Mouse (Mus musculus) adrenal gland, adult 8-10 months (tissue): ENCODE data around the gene St6gal1. TPM values are rescaled to one million over a fixed set of nuclear protein-coding genes. Genes with fewer than 3 reads are reported as not detected.

Source experiments
- DNase-seq: peaks from one replicate; pipeline ENCODE4 v3.0.0; 2022
- total RNA-seq, 4 experiments: library from RNA; stranded (reverse); gene quantifications; 2 replicates each; pipeline ENCODE4 v1.2.4; 2022

The St6gal1 gene
- total RNA-seq, 4 experiments from 2014 or later, result 36.7 to 55.6 (median 44.3) TPM

DNA sequence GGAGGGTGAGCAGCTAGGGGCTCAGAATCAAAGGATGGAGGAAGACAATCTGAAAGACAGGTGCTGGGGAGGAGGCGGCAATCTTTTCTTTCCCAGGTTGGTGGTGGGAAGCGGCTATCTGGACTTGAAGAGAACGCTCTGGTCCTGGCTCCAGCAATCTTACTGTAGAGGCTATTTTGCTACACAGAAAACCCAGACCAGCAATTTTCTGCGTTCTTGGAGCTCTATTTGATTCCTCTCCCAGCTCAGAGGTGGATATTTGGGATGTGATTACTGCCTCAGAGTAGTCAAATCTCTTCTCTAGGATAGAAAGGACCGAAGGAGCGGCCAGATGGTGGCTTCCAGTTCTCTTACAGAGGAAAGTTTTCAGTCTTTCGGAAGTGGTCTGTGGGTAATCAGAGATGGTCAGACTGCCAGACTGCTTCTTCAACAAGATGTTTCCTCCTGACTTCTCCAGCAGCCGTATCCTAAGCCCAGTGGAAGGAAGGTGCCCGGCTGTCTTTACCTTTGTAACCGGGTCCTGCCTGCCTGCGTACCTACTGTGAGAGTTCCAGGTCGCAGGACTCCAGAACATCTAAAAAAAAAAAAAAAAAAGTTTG lies 570 bp upstream of the St6gal1 start:
- no peak for DNase-seq

DNA sequence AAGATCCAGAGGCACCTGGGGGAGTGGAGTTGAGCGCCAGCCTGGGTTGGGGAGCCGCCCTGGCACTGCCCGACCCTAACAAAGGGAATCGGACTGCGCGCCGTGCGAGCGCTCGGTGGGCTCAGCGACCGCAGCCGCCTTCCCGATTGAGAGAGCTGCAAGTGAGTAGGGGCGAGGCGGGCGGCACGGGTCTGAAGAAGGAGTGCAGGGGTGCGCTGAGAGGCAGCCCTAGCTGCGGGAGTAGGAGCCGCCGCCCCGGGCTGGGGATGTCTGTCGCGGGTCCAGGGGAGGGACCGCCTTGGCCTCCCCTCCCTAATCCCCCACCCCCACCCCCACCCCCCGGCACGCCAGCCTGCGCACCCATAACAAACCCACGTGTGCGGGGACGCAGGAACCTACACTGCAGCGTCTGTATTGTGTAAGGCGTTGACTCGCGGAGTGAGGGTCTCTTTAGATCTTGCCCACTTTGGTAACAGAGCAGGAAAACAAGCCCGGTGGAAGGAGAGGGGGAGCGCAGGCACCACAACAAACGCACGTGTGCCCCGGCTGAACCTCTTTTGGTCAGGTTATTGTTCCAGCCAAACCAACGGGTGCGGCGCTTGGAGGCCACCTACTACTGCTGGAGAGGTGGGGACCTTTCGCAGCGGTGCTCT lies 655 bp downstream of the St6gal1 start:
- no peak for DNase-seq

GRCm38 (mm10) chr16:23225821-23226600 lies 1.5 kb downstream of the St6gal1 start:
- peak; percentile 50 for DNase-seq

DNA sequence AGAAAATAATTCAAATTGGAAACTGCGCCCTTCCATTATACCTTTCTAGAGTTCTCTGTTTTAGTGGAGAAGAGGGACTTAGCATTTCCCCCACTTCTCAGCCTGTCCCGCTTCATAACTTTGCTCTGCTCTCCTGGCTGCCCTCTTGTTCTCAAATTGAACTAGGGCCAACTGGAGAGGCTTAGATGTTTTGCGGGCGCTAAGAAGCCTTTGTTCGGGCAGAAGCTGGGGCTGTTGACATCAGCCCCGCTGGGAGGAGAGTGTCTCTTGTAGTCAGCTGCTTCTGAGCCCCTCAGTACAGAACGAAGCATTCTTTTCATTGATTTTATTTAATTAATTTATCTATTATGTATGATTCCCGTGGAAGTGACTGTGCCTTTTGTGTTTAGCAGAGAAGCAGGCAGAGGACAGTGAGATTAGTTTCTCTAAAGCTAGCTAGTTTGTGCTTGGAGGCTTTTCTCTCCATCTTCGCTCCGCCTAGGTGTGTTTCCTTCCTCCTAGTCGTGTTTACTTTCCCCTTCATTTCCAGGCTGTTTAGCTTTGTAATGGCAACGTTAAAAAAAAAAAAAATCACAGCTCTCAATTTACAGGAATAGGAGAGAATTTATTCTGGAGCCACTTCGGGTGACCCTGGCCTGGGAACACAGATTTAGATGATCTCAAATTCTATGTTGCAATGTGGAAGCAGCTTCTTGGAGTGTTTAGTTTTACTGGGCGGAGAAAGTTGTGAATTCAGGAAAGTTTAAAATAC lies 2.2 kb downstream of the St6gal1 start:
- no peak for DNase-seq

DNA sequence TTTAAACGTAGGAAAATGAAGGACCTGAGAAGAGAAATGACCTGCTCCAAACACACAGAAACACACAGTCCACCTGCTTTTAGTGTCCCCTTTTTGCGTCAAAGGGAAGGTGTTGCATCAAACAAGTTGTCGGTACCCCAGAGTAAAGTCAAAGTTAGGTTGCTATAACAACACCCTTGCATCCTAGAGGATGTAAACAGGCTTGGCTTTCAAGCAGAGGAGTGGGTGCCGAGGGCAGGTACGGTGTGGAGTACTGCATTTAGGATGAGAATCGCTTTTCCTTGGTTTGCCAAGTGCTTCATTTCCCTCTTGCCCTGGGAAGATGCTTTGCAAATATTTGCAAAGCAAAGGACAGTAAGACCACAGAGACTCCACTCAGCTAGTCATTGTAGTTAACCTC lies 3.3 kb downstream of the St6gal1 start:
- DNase-seq, result no peak

GRCm38 (mm10) chr16:23228486-23228885 lies 3.9 kb downstream of the St6gal1 start:
- no peak for DNase-seq

- DNase-seq, result no peak
These were observed 5.4 kb downstream of the St6gal1 start for GRCm38 (mm10) chr16:23229945-23230344.

DNA sequence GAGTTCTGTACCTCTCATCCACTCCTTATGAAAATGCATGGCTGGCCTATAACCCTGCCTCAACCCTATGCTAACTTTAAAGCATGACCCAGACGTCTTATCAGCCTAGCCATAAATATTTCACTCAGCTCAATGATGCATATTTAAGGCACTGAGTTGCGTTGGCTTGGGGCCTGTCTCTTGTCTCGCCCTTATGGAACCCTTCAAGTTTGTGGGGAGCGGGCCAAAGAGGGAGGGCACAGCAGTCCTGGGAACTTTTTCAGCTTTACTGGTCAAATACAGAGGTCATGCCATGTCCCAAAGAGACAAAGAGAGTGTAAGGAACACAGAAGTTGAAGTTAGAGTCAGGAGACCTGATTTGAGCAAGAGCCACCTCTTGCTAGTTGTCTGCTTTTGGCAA lies 6.6 kb downstream of the St6gal1 start:
- DNase-seq, result no peak

DNA sequence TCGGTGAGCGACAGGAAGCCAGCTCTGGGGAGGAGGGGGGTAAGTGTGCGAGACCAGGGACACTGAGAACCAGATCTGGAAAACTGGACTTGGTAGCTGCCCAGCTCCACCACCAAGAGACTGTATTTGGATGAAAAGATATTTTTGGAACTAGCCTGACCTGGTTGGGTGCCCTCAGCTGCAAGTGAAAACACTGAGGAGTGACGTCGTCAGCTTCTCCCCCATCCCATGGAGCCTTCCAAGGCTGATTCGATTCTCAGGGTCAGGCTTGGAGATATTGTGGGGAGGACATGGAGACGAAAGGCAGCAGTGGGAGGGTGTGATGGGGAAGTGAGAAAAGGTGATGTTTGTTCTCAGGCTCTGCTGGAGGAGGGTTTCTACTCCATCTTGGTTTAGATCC lies 8.2 kb downstream of the St6gal1 start:
- DNase-seq, result peak; percentile 68

DNA sequence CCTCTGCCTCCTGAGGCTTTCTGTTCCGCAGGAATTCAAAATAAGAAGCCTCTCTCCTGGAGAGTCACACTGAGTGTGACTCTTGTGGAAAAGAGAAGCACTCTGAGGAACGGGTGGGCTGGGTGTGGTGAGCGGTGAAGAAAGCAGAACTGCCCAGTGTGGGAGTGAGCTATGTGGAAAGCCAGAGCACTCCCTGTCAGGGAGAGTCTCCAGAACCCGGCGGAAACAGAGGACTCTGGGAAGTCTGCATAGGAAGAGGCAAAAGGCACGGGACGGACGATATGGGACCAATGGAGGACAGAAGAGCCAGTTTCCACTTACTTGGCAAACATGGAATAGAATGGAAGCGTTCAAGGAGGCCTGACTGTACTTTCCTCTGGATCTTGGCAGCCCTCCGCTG lies 9.0 kb downstream of the St6gal1 start:
- DNase-seq, result no peak

- no peak for DNase-seq
These were observed 10.0 kb downstream of the St6gal1 start for GRCm38 (mm10) chr16:23234557-23234956.

- no peak for DNase-seq
These were observed 10.7 kb downstream of the St6gal1 start for GRCm38 (mm10) chr16:23235173-23235694.

DNA sequence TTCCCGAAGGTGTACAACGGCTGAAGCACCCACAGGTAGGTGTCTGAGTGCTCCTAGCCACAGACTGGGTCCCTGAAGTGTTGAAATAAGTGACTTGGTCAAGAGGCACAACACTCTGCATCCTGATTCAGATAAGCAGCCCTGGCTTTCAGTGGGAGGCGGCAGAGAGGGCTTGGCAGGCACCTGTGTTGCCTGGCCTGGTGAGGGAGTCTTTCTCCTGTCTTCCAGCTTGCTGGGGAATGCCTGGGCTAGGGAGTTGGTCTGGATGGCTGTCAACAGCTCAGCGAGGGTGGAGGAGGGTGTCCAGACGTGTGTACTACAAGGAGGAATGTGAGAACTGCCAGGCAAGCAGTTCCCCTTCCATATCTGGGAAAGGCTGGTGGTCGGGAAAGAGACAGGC lies 15.0 kb downstream of the St6gal1 start:
- DNase-seq, result no peak

DNA sequence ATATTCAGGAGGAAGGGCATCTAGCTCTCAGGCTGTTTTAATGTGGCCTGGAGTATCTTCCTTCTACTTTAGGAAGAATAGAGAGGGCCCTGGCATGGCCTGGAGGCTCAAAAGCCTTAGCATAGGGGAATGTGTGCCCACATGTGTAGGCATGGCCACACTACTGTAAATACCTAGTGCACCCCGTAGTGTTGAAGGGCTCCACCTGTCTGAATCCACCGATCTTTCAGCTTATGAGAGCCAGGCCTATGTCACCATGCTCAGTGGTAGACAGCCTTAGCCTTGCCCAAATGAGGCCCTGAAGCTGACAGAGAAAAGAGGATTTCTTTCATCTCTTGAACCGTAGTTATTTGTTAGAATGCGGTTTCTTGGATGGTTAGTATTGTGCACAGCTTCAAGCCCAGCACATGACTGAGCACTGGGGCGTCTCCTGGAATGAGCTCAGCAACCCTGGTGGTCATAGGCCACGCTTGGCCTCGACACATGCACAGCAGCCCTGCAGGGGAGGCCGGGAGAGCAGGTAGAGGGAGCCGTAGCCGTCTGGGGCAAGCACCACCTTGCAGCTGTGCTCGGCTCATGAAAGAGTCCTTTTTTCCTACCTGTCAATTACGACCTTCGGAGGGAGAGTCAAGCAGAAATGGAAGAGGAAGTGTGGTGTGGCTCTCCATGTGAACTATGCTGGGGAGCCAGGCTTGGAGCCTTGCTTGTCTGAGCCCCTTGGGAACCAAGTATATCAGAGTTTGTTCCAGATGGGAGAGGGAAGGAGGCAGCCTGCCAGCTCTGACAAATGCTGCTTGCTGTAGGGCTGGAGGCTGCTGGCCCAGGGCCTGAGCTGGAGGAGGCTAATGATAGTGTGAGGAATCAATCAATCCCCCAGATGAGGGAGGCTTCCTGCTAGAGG lies 15.8 kb downstream of the St6gal1 start:
- DNase-seq, result peak; percentile 83

DNA sequence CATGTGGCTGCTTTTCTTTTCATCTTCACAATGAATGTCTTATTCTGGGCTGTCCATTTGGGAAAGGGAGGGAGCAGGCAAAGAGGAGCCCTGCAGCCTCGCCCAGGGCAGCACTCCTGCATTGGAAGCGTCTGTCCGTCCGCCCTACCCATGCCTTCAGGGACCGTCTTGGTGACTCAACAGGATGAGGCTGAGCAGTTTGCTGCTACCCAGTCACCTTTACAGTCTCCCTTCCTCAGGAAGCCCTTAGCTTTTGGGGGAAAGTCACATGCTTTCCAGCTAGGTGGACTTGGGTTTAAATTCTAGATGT lies 16.4 kb downstream of the St6gal1 start:
- no peak for DNase-seq

DNA sequence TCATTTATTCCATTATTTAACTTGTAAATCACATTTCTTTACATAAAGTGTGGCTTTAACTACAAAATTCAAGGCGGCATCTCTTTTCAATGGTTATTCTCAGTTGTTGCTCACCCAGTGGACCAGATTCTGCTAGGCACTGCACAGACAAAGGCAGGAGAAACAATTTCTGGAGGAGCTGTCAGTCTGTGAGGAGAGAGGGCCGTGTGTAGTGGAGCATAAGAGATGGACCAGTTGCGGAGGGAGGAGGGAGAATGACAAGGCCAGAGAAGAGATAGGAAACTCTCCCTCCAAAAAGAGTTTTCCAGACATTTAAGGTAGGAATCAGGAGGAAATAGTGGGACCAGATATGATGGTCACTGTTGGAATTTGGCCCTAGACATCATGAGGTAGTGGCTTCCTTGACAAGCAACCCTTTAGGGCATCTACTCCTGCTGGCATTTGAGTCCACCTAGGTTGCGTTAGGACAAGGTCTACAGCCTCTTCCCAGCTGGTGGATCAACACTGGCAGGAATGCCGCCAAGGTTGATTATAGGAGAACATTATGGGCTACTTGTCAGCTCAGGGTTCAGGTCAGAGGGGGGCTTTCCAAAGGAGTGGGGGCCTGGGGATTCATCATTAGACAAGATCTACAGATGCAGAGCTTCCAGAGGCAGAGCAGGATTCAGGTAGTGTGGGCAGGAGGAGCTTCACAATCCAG lies 19.3 kb downstream of the St6gal1 start:
- DNase-seq, result no peak

- no peak for DNase-seq
These were observed 19.9 kb downstream of the St6gal1 start for GRCm38 (mm10) chr16:23244486-23244885.

GRCm38 (mm10) chr16:23249285-23249684 lies 24.7 kb downstream of the St6gal1 start:
- no peak for DNase-seq

DNA sequence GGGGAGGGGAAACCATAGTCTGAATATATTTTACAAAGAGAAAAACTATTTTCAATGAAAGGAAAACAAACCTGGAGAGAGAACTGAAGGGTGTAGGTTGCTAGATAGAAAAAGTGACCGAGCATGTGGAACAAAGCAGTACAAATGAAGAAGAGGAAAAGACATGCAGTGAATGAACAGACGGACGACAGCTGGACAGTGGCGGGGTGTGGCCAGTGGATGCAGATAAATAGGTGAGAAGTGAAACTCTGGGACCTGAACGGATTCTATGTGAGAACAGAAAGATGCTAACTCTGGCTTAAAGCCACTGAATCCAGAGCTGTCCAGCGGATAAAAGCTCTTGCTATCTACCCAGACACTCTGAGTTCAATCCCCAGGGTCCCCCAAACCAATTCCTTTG lies 25.2 kb downstream of the St6gal1 start:
- DNase-seq, result no peak

GRCm38 (mm10) chr16:23250556-23251444 lies 26.3 kb downstream of the St6gal1 start:
- DNase-seq, result no peak
